Mouse (Mus musculus): ENCODE data around the gene Acox3. TPM values are rescaled to one million over a fixed set of nuclear protein-coding genes. Genes with fewer than 3 reads are reported as not detected.
A peak's percentile ranks its signal among the peaks of the same experiment; 100 is the strongest.
"Not testable (repeated sequence)": the region's sequence is repeated elsewhere in the genome, so short reads cannot be mapped to it uniquely, and the experiment has no call there.

The Acox3 gene
- polyA plus RNA-seq, 1 experiment = 63.0 TPM

- Histone ChIP-seq H3K4me3 (ENCODE audit: extremely low read depth, insufficient read depth, insufficient read length) (no peak overlapping the region), H3K36me3 (ENCODE audit: control insufficient read depth, insufficient read depth, low read length) (peaks cover 2% of the 10 kb centered on the region; the same call in 1 of the 2 replicates), H3K4me1 (ENCODE audit: control insufficient read depth, insufficient read depth, insufficient read length) (peaks cover 5% of the 10 kb centered on the region), H3K27me3 (ENCODE audit: control insufficient read depth, insufficient read depth, low read length) (no peaks in the 10 kb centered on the region), H3K27ac (ENCODE audit: insufficient read depth, low read length) (no peak overlapping the region)
- WGBS = 93% methylated on average over 10 of the region's 10 CpGs
- no peak for DNase-seq (ENCODE audit: low read depth in 1 of 2, low spot score in 2 of 2)
- TF ChIP-seq POLR2A (IDR thresholded peaks at IDR 0.05; ENCODE audit: low read depth, low read length) (no peak), CTCF (IDR thresholded peaks at IDR 0.05; ENCODE audit: extremely low read depth, insufficient read depth, insufficient read length, insufficient replicate concordance) (no peak)
These were observed 6.3 kb upstream of the Acox3 start for GRCm38 (mm10) chr5:35576409-35577020.

DNA sequence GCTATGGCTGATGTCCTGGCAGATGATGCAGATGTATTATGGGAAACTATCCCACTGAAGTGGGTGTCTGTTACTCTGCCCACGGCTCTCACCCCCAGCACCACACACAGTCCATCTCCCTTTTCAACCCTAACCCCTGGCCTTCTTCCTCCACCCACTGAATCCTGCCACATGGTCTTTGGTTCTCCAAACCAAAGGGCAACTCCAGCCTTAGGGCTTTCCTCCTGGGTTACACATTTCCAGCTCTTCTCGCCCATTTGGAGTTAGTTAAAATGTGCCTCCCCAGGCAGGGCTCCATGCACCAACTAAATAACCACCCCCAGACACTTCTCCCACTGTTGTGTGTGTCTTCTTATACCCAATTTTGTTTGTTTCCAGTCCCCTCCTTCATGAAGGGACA is 4.4 kb upstream of the Acox3 start:
- Histone ChIP-seq H3K27me3 (ENCODE audit: control insufficient read depth, insufficient read depth, low read length) (no peaks in the 10 kb centered on the region), H3K4me1 (ENCODE audit: control insufficient read depth, insufficient read depth, insufficient read length) (peaks cover 8% of the 10 kb centered on the region), H3K4me3 (ENCODE audit: extremely low read depth, insufficient read depth, insufficient read length) (no peak overlapping the region), H3K36me3 (ENCODE audit: control insufficient read depth, insufficient read depth, low read length) (no peaks in the 10 kb centered on the region), H3K27ac (ENCODE audit: insufficient read depth, low read length) (no peak overlapping the region)
- TF ChIP-seq POLR2A (IDR thresholded peaks at IDR 0.05; ENCODE audit: low read depth, low read length) (no peak), CTCF (IDR thresholded peaks at IDR 0.05; ENCODE audit: extremely low read depth, insufficient read depth, insufficient read length, insufficient replicate concordance) (no peak)
- WGBS = 83% methylated on average over 2 of the region's 2 CpGs
- no peak for DNase-seq (ENCODE audit: low read depth in 1 of 2, low spot score in 2 of 2)

DNA sequence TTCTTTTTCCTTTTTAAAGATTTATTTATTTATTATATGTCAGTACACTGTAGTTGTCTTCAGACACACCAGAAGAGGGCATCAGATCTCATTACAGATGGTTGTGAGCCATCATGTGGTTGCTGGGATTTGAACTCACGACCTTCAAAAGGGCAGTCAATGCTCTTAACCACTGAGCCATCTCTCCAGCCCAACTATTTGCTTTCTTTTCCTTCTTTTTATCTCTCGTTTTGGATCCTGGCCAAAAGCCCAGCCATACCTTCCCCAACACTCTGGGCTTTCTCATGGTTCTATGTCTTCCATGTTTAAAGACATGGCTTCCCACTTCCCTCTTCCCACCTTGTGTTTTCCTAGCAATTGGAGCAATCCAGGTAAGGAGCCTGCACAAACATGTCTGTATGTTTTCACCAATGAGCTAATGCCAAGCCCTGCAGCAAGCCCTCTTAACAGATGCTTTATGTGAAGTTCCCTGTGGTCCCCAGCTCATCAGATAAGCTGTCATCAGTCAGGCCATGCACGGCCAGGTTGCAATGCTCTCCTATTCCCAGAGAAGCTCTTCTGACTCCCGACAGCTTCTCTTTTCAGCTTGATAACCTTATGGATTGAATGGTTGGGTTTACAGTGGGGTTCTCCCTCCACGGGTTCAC is 3.5 kb upstream of the Acox3 start:
- H3K27ac ChIP-seq (ENCODE audit: insufficient read depth, low read length) = no peak overlapping the region
- no peak for DNase-seq (ENCODE audit: low read depth in 1 of 2, low spot score in 2 of 2)
- 56% methylated on average over 5 of the region's 5 CpGs for WGBS

DNA sequence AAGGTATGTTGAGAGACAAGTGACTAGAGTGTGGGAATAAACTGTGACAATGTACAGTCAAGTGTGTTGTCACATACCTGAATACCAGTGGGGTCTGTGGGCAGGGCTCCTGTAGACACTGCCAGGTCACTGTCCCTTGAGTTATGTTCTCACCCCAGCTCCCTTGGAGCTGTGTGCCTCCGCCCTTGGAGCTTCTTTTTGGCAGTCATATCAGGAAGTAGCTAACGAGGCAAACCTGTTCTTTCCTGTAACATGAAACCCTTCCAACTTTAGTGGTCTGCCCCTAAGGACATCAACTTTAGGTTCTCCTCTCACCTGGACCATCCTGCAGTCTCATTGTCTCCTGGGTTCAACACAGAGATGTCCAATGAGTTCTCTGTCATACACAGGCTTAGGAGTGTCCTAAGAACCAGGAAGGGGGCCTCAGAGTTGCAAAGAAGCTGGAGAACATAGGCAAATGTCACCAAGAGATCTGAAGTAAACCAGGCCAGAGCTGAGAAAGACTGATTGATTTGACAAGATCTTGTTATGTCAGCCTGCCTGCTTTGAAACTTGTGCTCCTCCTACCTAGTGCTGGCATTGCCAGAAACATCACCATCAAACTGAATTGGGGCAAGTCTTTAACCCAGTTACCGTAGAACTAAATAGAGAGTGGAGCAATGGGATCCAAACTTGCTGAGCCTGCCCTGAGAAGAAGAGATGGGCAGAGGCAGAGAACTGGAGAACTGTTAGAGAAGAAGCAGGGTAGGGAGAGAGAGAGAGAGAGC is 2.5 kb upstream of the Acox3 start:
- no peaks in the 10 kb centered on the region for H3K27me3 ChIP-seq (ENCODE audit: control insufficient read depth, insufficient read depth, low read length)
- 53% methylated on average over 3 of the region's 3 CpGs for WGBS
- no peak for TF ChIP-seq CTCF (IDR thresholded peaks at IDR 0.05; ENCODE audit: extremely low read depth, insufficient read depth, insufficient read length, insufficient replicate concordance)
- no peak for TF ChIP-seq POLR2A (IDR thresholded peaks at IDR 0.05; ENCODE audit: low read depth, low read length)
- H3K4me1 ChIP-seq (ENCODE audit: control insufficient read depth, insufficient read depth, insufficient read length) = peaks cover 6% of the 10 kb centered on the region
- DNase-seq (ENCODE audit: low read depth in 1 of 2, low spot score in 2 of 2) = no peak
- H3K36me3 ChIP-seq (ENCODE audit: control insufficient read depth, insufficient read depth, low read length) = no peaks in the 10 kb centered on the region; the same call in 1 of the 2 replicates
- no peak overlapping the region for H3K4me3 ChIP-seq (ENCODE audit: extremely low read depth, insufficient read depth, insufficient read length)
- H3K27ac ChIP-seq (ENCODE audit: insufficient read depth, low read length) = no peak overlapping the region

More for the DNA sequence above, 3.5 kb upstream of the Acox3 start:
- no peak for TF ChIP-seq POLR2A (IDR thresholded peaks at IDR 0.05; ENCODE audit: low read depth, low read length)
- TF ChIP-seq CTCF (IDR thresholded peaks at IDR 0.05; ENCODE audit: extremely low read depth, insufficient read depth, insufficient read length, insufficient replicate concordance) = no peak
- Histone ChIP-seq H3K36me3 (ENCODE audit: control insufficient read depth, insufficient read depth, low read length) (no peaks in the 10 kb centered on the region), H3K4me1 (ENCODE audit: control insufficient read depth, insufficient read depth, insufficient read length) (peaks cover 8% of the 10 kb centered on the region), H3K4me3 (ENCODE audit: extremely low read depth, insufficient read depth, insufficient read length) (no peak overlapping the region), H3K27me3 (ENCODE audit: control insufficient read depth, insufficient read depth, low read length) (no peaks in the 10 kb centered on the region)

DNA sequence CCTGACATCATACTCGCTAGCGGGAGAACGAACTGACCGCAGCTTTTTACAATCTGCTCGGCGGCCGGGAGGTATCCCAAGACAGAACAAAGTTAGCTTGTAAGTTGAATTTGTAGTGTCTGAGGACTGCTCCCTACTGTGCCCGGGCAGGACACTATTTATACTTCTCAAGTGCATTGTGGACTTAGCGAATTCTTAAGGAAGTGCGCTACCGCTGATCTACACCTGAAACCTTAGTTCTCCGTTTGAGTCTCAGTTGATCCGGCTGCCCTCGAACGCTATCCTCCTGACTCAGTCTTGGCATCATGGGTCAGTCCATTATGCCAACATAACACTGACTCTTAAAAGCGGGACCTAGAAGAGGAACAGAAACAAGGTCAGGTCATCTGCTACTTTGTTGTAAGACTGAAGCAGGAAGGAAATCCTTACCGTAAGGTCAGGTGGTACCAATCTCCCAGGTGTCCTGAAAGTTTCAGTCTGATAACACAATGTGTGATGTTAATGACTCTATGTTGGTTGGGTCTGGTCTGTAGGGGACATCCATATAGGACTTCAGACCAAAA is 462 bp downstream of the Acox3 start:
- peak; percentile 12 to 58 for DNase-seq (ENCODE audit: low read depth in 1 of 2, low spot score in 2 of 2)
- no peak for TF ChIP-seq CTCF (IDR thresholded peaks at IDR 0.05; ENCODE audit: extremely low read depth, insufficient read depth, insufficient read length, insufficient replicate concordance)
- no peak; the same call in none of the 2 replicates for TF ChIP-seq POLR2A (IDR thresholded peaks at IDR 0.05; ENCODE audit: low read depth, low read length)
- under 1% methylated on average over 17 of the region's 17 CpGs for WGBS
- peaks cover 4% of the 10 kb centered on the region for H3K36me3 ChIP-seq (ENCODE audit: control insufficient read depth, insufficient read depth, low read length)
- no peaks in the 10 kb centered on the region for H3K27me3 ChIP-seq (ENCODE audit: control insufficient read depth, insufficient read depth, low read length)
- peak overlapping the region; percentile 78 for H3K27ac ChIP-seq (ENCODE audit: insufficient read depth, low read length)
- peaks cover 6% of the 10 kb centered on the region for H3K4me1 ChIP-seq (ENCODE audit: control insufficient read depth, insufficient read depth, insufficient read length)
- H3K4me3 ChIP-seq (ENCODE audit: extremely low read depth, insufficient read depth, insufficient read length) = peak overlapping the region; percentile 87

- WGBS = 90% methylated on average over 2 of the region's 2 CpGs
These were observed 1.4 kb downstream of the Acox3 start for GRCm38 (mm10) chr5:35584259-35584658.

More at GRCm38 (mm10) chr5:35584259-35584658, 1.4 kb downstream of the Acox3 start:
- H3K36me3 ChIP-seq (ENCODE audit: control insufficient read depth, insufficient read depth, low read length) = peaks cover 14% of the 10 kb centered on the region
- H3K27me3 ChIP-seq (ENCODE audit: control insufficient read depth, insufficient read depth, low read length); H3K4me3 ChIP-seq (ENCODE audit: extremely low read depth, insufficient read depth, insufficient read length); H3K4me1 ChIP-seq (ENCODE audit: control insufficient read depth, insufficient read depth, insufficient read length); H3K27ac ChIP-seq (ENCODE audit: insufficient read depth, low read length); DNase-seq (ENCODE audit: low read depth in 1 of 2, low spot score in 2 of 2): not testable (repeated sequence)

Data from spleen, adult 2 months (tissue).